Mouse (Mus musculus) lung, postnatal 0 days (tissue): ENCODE measurements around the gene Trmt2b.

Experiments
- CTCF ChIP-seq: IDR thresholded peaks from 2 replicates; pipeline ENCODE4 v1.5.1; 2016; ENCODE audit warnings: antibody characterized with exemption, mild to moderate bottlenecking
- EP300 ChIP-seq: IDR thresholded peaks from 2 replicates; pipeline ENCODE4 v1.6.1; 2016; ENCODE audit warnings: antibody characterized with exemption, mild to moderate bottlenecking, control low read depth

DNA sequence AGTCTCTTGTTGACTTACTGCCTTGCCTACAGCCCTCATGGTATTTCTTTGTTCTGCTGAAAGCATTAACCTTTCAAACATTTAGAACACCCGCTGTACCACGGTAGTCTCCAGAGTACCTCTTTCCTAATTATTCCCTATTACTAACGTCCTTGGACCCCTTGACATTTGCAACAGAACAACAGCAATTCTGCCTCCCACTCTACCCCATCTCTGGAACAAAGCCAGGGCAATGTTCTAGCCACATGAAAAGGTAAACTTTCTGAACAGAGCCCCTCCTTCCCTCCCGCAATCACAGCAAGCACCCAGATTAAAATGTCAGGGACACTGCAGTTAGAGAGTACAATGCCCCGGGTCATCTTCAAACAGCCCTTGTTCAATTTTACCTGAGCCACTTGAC lies 15.6 kb downstream of the Trmt2b start:
- no peak for TF ChIP-seq CTCF
- no peak for TF ChIP-seq EP300
